Mouse (Mus musculus): ENCODE data around the gene Mrpl54.
A peak's percentile ranks its signal among the peaks of the same experiment; 100 is the strongest.

Mrpl54 gene

GRCm38 (mm10) chr10:81261025-81261424, 5.7 kb downstream of the Mrpl54 start:
- DNase-seq (ENCODE audit: low spot score in 2 of 2): no peak

- no peak for DNase-seq (ENCODE audit: low spot score in 2 of 2)
These were observed 7.4 kb downstream of the Mrpl54 start for GRCm38 (mm10) chr10:81259225-81259884.

GRCm38 (mm10) chr10:81257158-81258039, 9.3 kb downstream of the Mrpl54 start:
- peak in 1 of 2 experiments; percentile 67 for DNase-seq (ENCODE audit: low spot score in 2 of 2)

GRCm38 (mm10) chr10:81254886-81255285, 11.8 kb downstream of the Mrpl54 start:
- no peak for DNase-seq (ENCODE audit: low spot score in 2 of 2)

- peak; percentile 83 to 92 for DNase-seq (ENCODE audit: low spot score in 2 of 2)
These were observed 14.0 kb downstream of the Mrpl54 start, which contains the start of gene Matk for GRCm38 (mm10) chr10:81252424-81253419. TSS of gene Matk (plus strand) at chr10:81252935.

- no peak for DNase-seq (ENCODE audit: low spot score in 2 of 2)
These were observed 17.3 kb downstream of the Mrpl54 start for GRCm38 (mm10) chr10:81249442-81249841.

- no peak for DNase-seq (ENCODE audit: low spot score in 2 of 2)
These were observed 18.9 kb downstream of the Mrpl54 start for GRCm38 (mm10) chr10:81247804-81248203.

- DNase-seq (ENCODE audit: low spot score in 2 of 2): peak in 1 of 2 experiments; percentile 61
These were observed 21.6 kb downstream of the Mrpl54 start for GRCm38 (mm10) chr10:81245166-81245565.

- peak in 1 of 2 experiments; percentile 81 for DNase-seq (ENCODE audit: low spot score in 2 of 2)
These were observed 22.1 kb downstream of the Mrpl54 start for GRCm38 (mm10) chr10:81244595-81244994.

GRCm38 (mm10) chr10:81244146-81244545, 22.6 kb downstream of the Mrpl54 start:
- no peak for DNase-seq (ENCODE audit: low spot score in 2 of 2)

- DNase-seq (ENCODE audit: low spot score in 2 of 2): no peak
These were observed 24.7 kb downstream of the Mrpl54 start for GRCm38 (mm10) chr10:81242021-81242420.

GRCm38 (mm10) chr10:81240876-81241275, 25.9 kb downstream of the Mrpl54 start:
- peak in 1 of 2 experiments; percentile 73 for DNase-seq (ENCODE audit: low spot score in 2 of 2)

- no peak for DNase-seq (ENCODE audit: low spot score in 2 of 2)
These were observed 28.1 kb downstream of the Mrpl54 start for GRCm38 (mm10) chr10:81238618-81239017.

GRCm38 (mm10) chr10:81236471-81237268, 30.1 kb downstream of the Mrpl54 start:
- DNase-seq (ENCODE audit: low spot score in 2 of 2): no peak

- DNase-seq (ENCODE audit: low spot score in 2 of 2): no peak
These were observed 32.5 kb downstream of the Mrpl54 start for GRCm38 (mm10) chr10:81234206-81234605.

GRCm38 (mm10) chr10:81233226-81233585, 33.5 kb downstream of the Mrpl54 start:
- DNase-seq (ENCODE audit: low spot score in 2 of 2): no peak

GRCm38 (mm10) chr10:81232580-81233225, 34.0 kb downstream of the Mrpl54 start, which contains the start of gene Zfr2:
TSS of gene Zfr2 (plus strand) at chr10:81233155.
- peak; percentile 89 to 96 for DNase-seq (ENCODE audit: low spot score in 2 of 2)

- no peak for DNase-seq (ENCODE audit: low spot score in 2 of 2)
These were observed 35.3 kb downstream of the Mrpl54 start for GRCm38 (mm10) chr10:81231436-81231835.

GRCm38 (mm10) chr10:81230438-81231332, 36.0 kb downstream of the Mrpl54 start, which contains the start of gene Atcay:
TSS of gene Atcay (minus strand) at chr10:81230833.
- peak; percentile 76 to 87 for DNase-seq (ENCODE audit: low spot score in 2 of 2)
